Mouse (Mus musculus): ENCODE data around the gene Trappc6a. TPM values are rescaled to one million over a fixed set of nuclear protein-coding genes. Genes with fewer than 3 reads are reported as not detected.

Trappc6a gene
- total and polyA plus RNA-seq, 3 experiments = 41.1 to 201 (median 72.2) TPM

DNA sequence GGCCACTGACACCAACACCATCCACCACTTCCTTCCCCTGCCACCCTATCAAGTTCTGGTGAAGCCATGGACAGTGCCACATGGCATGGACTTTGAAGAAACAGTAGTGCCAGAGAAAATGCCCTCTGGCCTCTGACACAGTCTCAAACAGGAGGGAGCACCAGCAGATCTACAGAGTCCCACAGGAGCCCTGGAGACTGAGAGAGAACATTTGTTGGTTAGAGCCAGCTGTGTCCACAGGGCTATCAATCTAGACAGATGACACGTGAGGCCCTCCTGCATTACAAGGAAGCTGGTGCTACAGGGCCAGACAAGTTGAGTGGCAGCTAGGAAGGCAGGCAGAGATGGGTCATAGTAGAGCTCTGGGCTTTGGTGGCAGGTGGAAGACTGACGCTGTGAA is 44.2 kb downstream of the Trappc6a start:
- H3K27ac ChIP-seq (ENCODE audit: insufficient read depth, low read depth) = no peak overlapping the region
- no peak overlapping the region for H3K4me3 ChIP-seq (replicated peaks in 1 of 3; ENCODE audit: low read depth in 2 of 3, low read length in 2 of 3, poor library complexity in 1 of 3)
- no peak for DNase-seq (ENCODE audit: extremely low read depth)
- H3K36me3 ChIP-seq (replicated peaks in 1 of 2; ENCODE audit: control insufficient read depth in 1 of 2, insufficient read depth in 1 of 2, low read length in 1 of 2) = peaks cover 35 to 92% of the 10 kb centered on the region in 2 experiments
- no peak overlapping the region for H3K4me2 ChIP-seq (ENCODE audit: insufficient read depth, low read depth, poor library complexity, severe bottlenecking)
- dilution Hi-C loops (cut with MboI; ENCODE audit: extremely low pct_ligation_motif_present, extremely low pct_unique_long_range_greater_than_20kb, low sequenced_read_pairs) = no loop called here
- H3K27me3 ChIP-seq (replicated peaks) = no peaks in the 10 kb centered on the region
- TF ChIP-seq HCFC1 (IDR thresholded peaks at IDR 0.05; ENCODE audit: low read depth, low read length) (no peak), MYC (IDR thresholded peaks at IDR 0.05; ENCODE audit: low read depth, low read length) (no peak)
- in situ Hi-C loops (cut with MboI; ENCODE audit: low pct_ligation_motif_present, low pct_unique_long_range_greater_than_20kb, low sequenced_read_pairs) = loop anchor here (25.0 kb wide), 1 partner anchor 140 kb away; the partner anchor contains the start of genes Ckm and Klc3
- H3K9me3 ChIP-seq (replicated peaks; ENCODE audit: low read length) = no peaks in the 10 kb centered on the region
- no peak overlapping the region for H3K9ac ChIP-seq (ENCODE audit: insufficient read depth, low read depth)
- no peaks in the 10 kb centered on the region for H3K4me1 ChIP-seq (ENCODE audit: control insufficient read depth in 1 of 2, insufficient read depth in 2 of 2)
- peaks cover 35% of the 10 kb centered on the region for H3K79me2 ChIP-seq (replicated peaks; ENCODE audit: control insufficient read depth, extremely low read depth, insufficient read depth, poor library complexity, severe bottlenecking)

DNA sequence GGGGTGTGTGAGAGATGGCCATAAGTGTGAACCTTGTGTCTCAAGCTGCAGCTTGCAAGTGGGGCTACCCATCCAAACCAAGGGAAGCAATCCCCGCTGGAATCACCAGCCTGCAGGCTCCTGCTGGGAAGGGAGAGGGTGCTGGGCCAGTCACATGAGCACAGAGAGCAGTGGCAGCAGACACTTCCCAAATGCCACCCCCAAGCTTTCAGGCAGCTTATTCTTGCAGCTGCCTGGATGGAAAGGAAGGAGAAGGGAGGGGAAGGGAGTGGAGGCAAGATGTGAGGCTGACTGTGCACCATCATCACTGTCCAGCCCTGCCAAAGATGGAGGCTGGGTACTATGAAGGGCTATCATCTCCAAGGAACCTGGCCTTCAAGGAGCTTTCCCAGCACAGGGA is 46.0 kb downstream of the Trappc6a start:
- no peak for DNase-seq (ENCODE audit: extremely low read depth)
- Histone ChIP-seq H3K79me2 (replicated peaks; ENCODE audit: control insufficient read depth, extremely low read depth, insufficient read depth, poor library complexity, severe bottlenecking) (peaks cover 43% of the 10 kb centered on the region), H3K4me2 (ENCODE audit: insufficient read depth, low read depth, poor library complexity, severe bottlenecking) (no peak overlapping the region), H3K9me3 (replicated peaks; ENCODE audit: low read length) (no peaks in the 10 kb centered on the region), H3K4me1 (ENCODE audit: control insufficient read depth in 1 of 2, insufficient read depth in 2 of 2) (peaks cover 1 to 17% of the 10 kb centered on the region in 2 experiments; a peak in 3 of 4 replicates), H3K27me3 (replicated peaks) (no peaks in the 10 kb centered on the region), H3K4me3 (replicated peaks in 1 of 3; ENCODE audit: low read depth in 2 of 3, low read length in 2 of 3, poor library complexity in 1 of 3) (no peak overlapping the region), H3K36me3 (replicated peaks in 1 of 2; ENCODE audit: control insufficient read depth in 1 of 2, insufficient read depth in 1 of 2, low read length in 1 of 2) (peaks cover 34 to 92% of the 10 kb centered on the region in 2 experiments), H3K9ac (ENCODE audit: insufficient read depth, low read depth) (no peak overlapping the region), H3K27ac (ENCODE audit: insufficient read depth, low read depth) (no peak overlapping the region)
- dilution Hi-C loops (cut with MboI; ENCODE audit: extremely low pct_ligation_motif_present, extremely low pct_unique_long_range_greater_than_20kb, low sequenced_read_pairs) (no loop called here), in situ Hi-C loops (cut with MboI; ENCODE audit: low pct_ligation_motif_present, low pct_unique_long_range_greater_than_20kb, low sequenced_read_pairs) (loop anchor here (25.0 kb wide), 1 partner anchor 142 kb away; the partner anchor contains the start of genes Ckm and Klc3)
- TF ChIP-seq MAZ (IDR thresholded peaks at IDR 0.05; ENCODE audit: low read depth, low read length) (no peak), CHD2 (IDR thresholded peaks at IDR 0.05; ENCODE audit: low read length) (no peak), PAX5 (IDR thresholded peaks at IDR 0.05; ENCODE audit: low read length) (no peak), ZKSCAN1 (IDR thresholded peaks at IDR 0.05; ENCODE audit: borderline replicate concordance, low read depth, low read length) (no peak), NELFE (IDR thresholded peaks at IDR 0.05; ENCODE audit: low read depth, low read length) (no peak), E2F4 (IDR thresholded peaks at IDR 0.05; ENCODE audit: insufficient replicate concordance, low read depth, low read length) (no peak), JUND (conservative IDR thresholded peaks at IDR 0.05; ENCODE audit: low read depth, low read length) (no peak), SMC3 (IDR thresholded peaks at IDR 0.05; ENCODE audit: low read depth, low read length) (no peak), ZNF384 (IDR thresholded peaks at IDR 0.05; ENCODE audit: low read depth, low read length) (no peak), USF1 (IDR thresholded peaks at IDR 0.05; ENCODE audit: low read depth, low read length) (no peak), RAD21 (IDR thresholded peaks at IDR 0.05; ENCODE audit: low read depth, low read length) (no peak), POLR2AphosphoS2 (IDR thresholded peaks at IDR 0.05; ENCODE audit: low read depth, low read length) (no peak)

DNA sequence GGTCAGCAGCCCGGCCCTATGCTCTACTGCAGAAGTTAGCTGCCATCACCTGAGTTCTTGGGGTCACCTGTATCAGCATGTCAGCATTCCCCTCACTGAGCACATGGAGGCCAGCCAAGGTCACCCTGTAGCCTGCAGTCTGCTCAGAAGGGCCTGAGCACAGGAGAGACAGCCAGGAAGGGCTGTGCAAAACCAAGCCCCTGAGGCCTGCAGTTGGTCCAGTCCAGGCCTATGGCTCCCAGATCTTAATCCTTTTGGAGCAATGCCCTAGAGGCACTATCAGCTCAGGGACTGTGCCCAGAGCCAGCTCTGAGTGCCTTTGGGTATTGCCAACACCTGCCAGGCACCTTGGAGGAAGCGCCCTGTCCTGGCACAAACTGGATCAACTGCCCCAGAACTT is 48.9 kb downstream of the Trappc6a start:
- H3K36me3 ChIP-seq (replicated peaks in 1 of 2; ENCODE audit: control insufficient read depth in 1 of 2, insufficient read depth in 1 of 2, low read length in 1 of 2) = peaks cover 31 to 75% of the 10 kb centered on the region in 2 experiments
- DNase-seq (ENCODE audit: extremely low read depth) = no peak
- H3K4me2 ChIP-seq (ENCODE audit: insufficient read depth, low read depth, poor library complexity, severe bottlenecking) = no peak overlapping the region
- peaks cover 58% of the 10 kb centered on the region for H3K79me2 ChIP-seq (replicated peaks; ENCODE audit: control insufficient read depth, extremely low read depth, insufficient read depth, poor library complexity, severe bottlenecking)
- H3K27ac ChIP-seq (ENCODE audit: insufficient read depth, low read depth) = no peak overlapping the region
- dilution Hi-C loops (cut with MboI; ENCODE audit: extremely low pct_ligation_motif_present, extremely low pct_unique_long_range_greater_than_20kb, low sequenced_read_pairs) (no loop called here), in situ Hi-C loops (cut with MboI; ENCODE audit: low pct_ligation_motif_present, low pct_unique_long_range_greater_than_20kb, low sequenced_read_pairs) (loop anchor here (25.0 kb wide), 1 partner anchor 145 kb away; the partner anchor contains the start of genes Ckm and Klc3)
- peaks cover 8 to 35% of the 10 kb centered on the region in 2 experiments for H3K4me1 ChIP-seq (ENCODE audit: control insufficient read depth in 1 of 2, insufficient read depth in 2 of 2)
- no peak overlapping the region for H3K9ac ChIP-seq (ENCODE audit: insufficient read depth, low read depth)
- no peaks in the 10 kb centered on the region for H3K27me3 ChIP-seq (replicated peaks)
- H3K9me3 ChIP-seq (replicated peaks; ENCODE audit: low read length) = no peaks in the 10 kb centered on the region
- TF ChIP-seq MXI1 (IDR thresholded peaks at IDR 0.05; ENCODE audit: low read depth, low read length) (no peak), RAD21 (IDR thresholded peaks at IDR 0.05; ENCODE audit: low read depth, low read length) (no peak), PAX5 (IDR thresholded peaks at IDR 0.05; ENCODE audit: low read length) (no peak), GABPA (IDR thresholded peaks at IDR 0.05; ENCODE audit: insufficient replicate concordance, low read depth, low read length) (no peak), ZMIZ1 (IDR thresholded peaks at IDR 0.05; ENCODE audit: low read depth, low read length) (no peak), POLR2A (IDR thresholded peaks at IDR 0.05; ENCODE audit: low read depth, low read length) (no peak), CHD1 (IDR thresholded peaks at IDR 0.05; ENCODE audit: low read depth, low read length) (no peak), NRF1 (IDR thresholded peaks at IDR 0.05; ENCODE audit: low read depth, low read length) (no peak), ETS1 (conservative IDR thresholded peaks at IDR 0.05; ENCODE audit: low read depth, low read length) (no peak), ZKSCAN1 (IDR thresholded peaks at IDR 0.05; ENCODE audit: borderline replicate concordance, low read depth, low read length) (no peak), TCF12 (IDR thresholded peaks at IDR 0.05; ENCODE audit: low read depth, low read length) (no peak), CHD2 (IDR thresholded peaks at IDR 0.05; ENCODE audit: low read length) (no peak), USF2 (conservative IDR thresholded peaks at IDR 0.05; ENCODE audit: low read depth, low read length) (no peak)
- no peak overlapping the region for H3K4me3 ChIP-seq (replicated peaks in 1 of 3; ENCODE audit: low read depth in 2 of 3, low read length in 2 of 3, poor library complexity in 1 of 3)
